Mouse (Mus musculus): ENCODE data around the gene Krtap3-3. TPM values are rescaled to one million over a fixed set of nuclear protein-coding genes. Genes with fewer than 3 reads are reported as not detected.

Gene Krtap3-3
- polyA plus RNA-seq, 1 experiment from 2014 or later, result not detected

GRCm38 (mm10) chr11:99573164-99573563 lies 22.5 kb upstream of the Krtap3-3 start:
- Histone ChIP-seq H3K4me3 (ENCODE audit: low read depth, low read length) (no peak overlapping the region), H3K9me3 (replicated peaks; ENCODE audit: control insufficient read depth, low read length) (no peaks in the 10 kb centered on the region), H3K36me3 (ENCODE audit: control insufficient read depth, insufficient read depth) (no peaks in the 10 kb centered on the region), H3K27me3 (ENCODE audit: control insufficient read depth, insufficient read depth, low read depth, low read length) (no peaks in the 10 kb centered on the region), H3K27ac (ENCODE audit: low read length) (no peak overlapping the region), H3K9ac (ENCODE audit: low read depth, low read length) (no peak overlapping the region), H3K4me1 (ENCODE audit: control insufficient read depth, low read depth, low read length) (no peaks in the 10 kb centered on the region), H3K4me2 (ENCODE audit: low read depth, low read length) (no peak overlapping the region)
- ATAC-seq (ENCODE audit: low read depth), result no peak
- 47% methylated on average over 4 of the region's 4 CpGs for WGBS (ENCODE audit: insufficient replicate concordance)

DNA sequence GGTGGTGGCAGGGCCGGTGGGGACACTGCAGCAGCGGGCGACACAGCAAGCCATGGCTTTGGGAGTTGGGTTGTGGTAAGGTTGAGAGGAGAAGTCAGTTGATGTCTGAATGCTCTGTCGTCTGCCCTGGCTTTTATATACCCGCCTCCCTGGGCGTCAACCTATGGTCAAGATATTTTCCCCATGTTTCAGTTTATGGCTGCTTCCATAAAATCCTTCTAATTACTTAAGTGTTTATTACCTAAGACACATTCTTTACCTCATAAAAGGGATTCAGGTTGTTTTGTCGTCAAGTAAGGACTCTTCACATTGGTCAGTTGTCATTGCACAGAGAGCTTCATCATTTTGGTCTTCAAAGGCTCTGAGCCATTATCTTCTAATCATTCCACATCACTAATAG lies 15.9 kb upstream of the Krtap3-3 start, which contains the start of gene Krtap3-1:
Gene Krtap3-1 (minus strand): TSS at position 101 of the 400 bp plus-strand sequence.
- no peak within 1 kb of the TSS for H3K9ac ChIP-seq (ENCODE audit: low read depth, low read length)
- H3K9me3 ChIP-seq (replicated peaks; ENCODE audit: control insufficient read depth, low read length), result no peaks in the 10 kb centered on the region
- H3K27ac ChIP-seq (ENCODE audit: low read length), result no peak within 1 kb of the TSS
- no peaks in the 10 kb centered on the region for H3K4me1 ChIP-seq (ENCODE audit: control insufficient read depth, low read depth, low read length)
- no peak within 1 kb of the TSS for H3K4me3 ChIP-seq (ENCODE audit: low read depth, low read length)
- no peaks in the 10 kb centered on the region for H3K27me3 ChIP-seq (ENCODE audit: control insufficient read depth, insufficient read depth, low read depth, low read length)
- H3K36me3 ChIP-seq (ENCODE audit: control insufficient read depth, insufficient read depth), result no peaks in the 10 kb centered on the region
- ATAC-seq (ENCODE audit: low read depth), result no peak
- 82% methylated on average over 7 of the region's 7 CpGs for WGBS (ENCODE audit: insufficient replicate concordance)
- no peak within 1 kb of the TSS for H3K4me2 ChIP-seq (ENCODE audit: low read depth, low read length)

DNA sequence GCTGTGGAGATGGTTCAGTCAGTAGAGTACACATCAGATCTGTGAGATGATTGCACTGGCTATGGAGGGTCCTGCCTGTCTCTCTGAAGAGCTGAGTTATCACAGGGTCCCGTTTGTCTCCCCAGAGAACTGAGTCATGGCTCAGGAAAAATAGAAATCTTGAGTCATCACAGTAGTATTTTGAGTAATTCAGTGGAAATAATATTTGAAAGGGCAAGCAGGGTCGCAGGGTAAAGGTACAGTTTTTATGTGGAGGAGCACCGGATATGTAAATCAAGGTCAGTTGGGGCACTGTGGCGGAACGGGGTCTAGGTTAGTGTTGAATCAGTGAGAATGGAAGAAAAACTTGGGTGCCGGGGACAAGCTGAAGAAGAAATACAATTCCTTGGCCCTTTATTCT lies 11.9 kb upstream of the Krtap3-3 start:
- no peaks in the 10 kb centered on the region for H3K4me1 ChIP-seq (ENCODE audit: control insufficient read depth, low read depth, low read length)
- H3K9me3 ChIP-seq (replicated peaks; ENCODE audit: control insufficient read depth, low read length), result no peaks in the 10 kb centered on the region
- no peak overlapping the region for H3K9ac ChIP-seq (ENCODE audit: low read depth, low read length)
- H3K27me3 ChIP-seq (ENCODE audit: control insufficient read depth, insufficient read depth, low read depth, low read length), result no peaks in the 10 kb centered on the region
- 60% methylated on average over 6 of the region's 6 CpGs for WGBS (ENCODE audit: insufficient replicate concordance)
- ATAC-seq (ENCODE audit: low read depth), result no peak
- H3K27ac ChIP-seq (ENCODE audit: low read length), result no peak overlapping the region
- H3K4me2 ChIP-seq (ENCODE audit: low read depth, low read length), result no peak overlapping the region
- no peak overlapping the region for H3K4me3 ChIP-seq (ENCODE audit: low read depth, low read length)
- no peaks in the 10 kb centered on the region for H3K36me3 ChIP-seq (ENCODE audit: control insufficient read depth, insufficient read depth)

GRCm38 (mm10) chr11:99559366-99559765 lies 8.7 kb upstream of the Krtap3-3 start, which contains the start of gene Gm11939:
Gene Gm11939 (minus strand): TSS chr11:99559466.
- no peaks in the 10 kb centered on the region for H3K27me3 ChIP-seq (ENCODE audit: control insufficient read depth, insufficient read depth, low read depth, low read length)
- no peak within 1 kb of the TSS for H3K27ac ChIP-seq (ENCODE audit: low read length)
- H3K36me3 ChIP-seq (ENCODE audit: control insufficient read depth, insufficient read depth), result no peaks in the 10 kb centered on the region
- no peak within 1 kb of the TSS for H3K4me2 ChIP-seq (ENCODE audit: low read depth, low read length)
- WGBS (ENCODE audit: insufficient replicate concordance), result 67% methylated on average over 9 of the region's 9 CpGs
- no peaks in the 10 kb centered on the region for H3K9me3 ChIP-seq (replicated peaks; ENCODE audit: control insufficient read depth, low read length)
- no peak for ATAC-seq (ENCODE audit: low read depth)
- no peak within 1 kb of the TSS for H3K4me3 ChIP-seq (ENCODE audit: low read depth, low read length)
- H3K9ac ChIP-seq (ENCODE audit: low read depth, low read length), result no peak within 1 kb of the TSS
- no peaks in the 10 kb centered on the region for H3K4me1 ChIP-seq (ENCODE audit: control insufficient read depth, low read depth, low read length)

DNA sequence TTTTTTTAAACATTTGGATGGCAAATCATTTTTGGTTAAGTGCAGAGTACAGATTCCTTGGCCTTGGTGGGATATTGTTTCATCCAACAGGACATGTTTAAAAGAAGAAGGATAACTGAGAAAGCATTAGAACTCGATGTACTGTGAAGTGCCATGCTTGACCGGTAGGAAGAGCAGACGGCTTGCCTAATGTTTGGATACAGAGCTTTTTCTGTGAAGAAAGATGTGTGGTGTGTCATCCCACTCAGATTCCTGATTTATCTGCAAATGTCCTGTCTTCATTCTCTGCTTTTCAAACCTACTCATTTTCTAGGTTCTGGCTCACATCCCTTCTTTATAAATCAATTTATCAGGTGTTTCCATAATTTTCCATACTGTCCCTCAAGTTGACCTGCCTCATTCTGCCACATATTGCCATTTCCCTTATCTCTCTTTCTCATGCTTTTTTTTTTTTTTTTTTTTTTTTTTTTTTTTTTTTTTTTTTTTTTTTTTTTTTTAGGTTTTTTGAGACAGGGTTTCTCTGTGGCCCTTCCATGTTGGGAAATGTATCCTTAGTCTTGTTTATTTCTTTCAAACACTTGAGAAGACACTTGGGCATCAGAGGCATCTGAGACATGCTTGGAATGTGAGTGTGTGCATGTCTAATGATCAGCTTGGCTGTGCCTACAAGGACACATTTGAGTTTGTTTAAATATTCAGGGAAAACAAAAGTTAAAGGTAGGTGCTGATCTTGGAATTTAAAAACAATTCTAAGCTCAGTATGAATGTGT lies 7.5 kb upstream of the Krtap3-3 start:
- Histone ChIP-seq H3K27ac (ENCODE audit: low read length) (no peak overlapping the region), H3K4me3 (ENCODE audit: low read depth, low read length) (no peak overlapping the region), H3K4me1 (ENCODE audit: control insufficient read depth, low read depth, low read length) (no peaks in the 10 kb centered on the region), H3K36me3 (ENCODE audit: control insufficient read depth, insufficient read depth) (no peaks in the 10 kb centered on the region), H3K9ac (ENCODE audit: low read depth, low read length) (no peak overlapping the region), H3K4me2 (ENCODE audit: low read depth, low read length) (no peak overlapping the region), H3K27me3 (ENCODE audit: control insufficient read depth, insufficient read depth, low read depth, low read length) (no peaks in the 10 kb centered on the region), H3K9me3 (replicated peaks; ENCODE audit: control insufficient read depth, low read length) (no peaks in the 10 kb centered on the region)
- no peak for ATAC-seq (ENCODE audit: low read depth)
- WGBS (ENCODE audit: insufficient replicate concordance), result 73% methylated on average over 3 of the region's 3 CpGs

- Histone ChIP-seq H3K27ac (ENCODE audit: low read length) (no peak within 1 kb of the TSS), H3K9ac (ENCODE audit: low read depth, low read length) (no peak within 1 kb of the TSS), H3K27me3 (ENCODE audit: control insufficient read depth, insufficient read depth, low read depth, low read length) (no peaks in the 10 kb centered on the region), H3K9me3 (replicated peaks; ENCODE audit: control insufficient read depth, low read length) (no peaks in the 10 kb centered on the region), H3K4me1 (ENCODE audit: control insufficient read depth, low read depth, low read length) (no peaks in the 10 kb centered on the region), H3K4me3 (ENCODE audit: low read depth, low read length) (no peak within 1 kb of the TSS), H3K36me3 (ENCODE audit: control insufficient read depth, insufficient read depth) (no peaks in the 10 kb centered on the region), H3K4me2 (ENCODE audit: low read depth, low read length) (no peak within 1 kb of the TSS)
- no peak for ATAC-seq (ENCODE audit: low read depth)
- WGBS (ENCODE audit: insufficient replicate concordance), result 63% methylated on average over 2 of the region's 2 CpGs
Measured at GRCm38 (mm10) chr11:99556753-99557152, 6.1 kb upstream of the Krtap3-3 start, which contains the start of gene Krtap3-2. Gene Krtap3-2 (minus strand): TSS chr11:99556853.

DNA sequence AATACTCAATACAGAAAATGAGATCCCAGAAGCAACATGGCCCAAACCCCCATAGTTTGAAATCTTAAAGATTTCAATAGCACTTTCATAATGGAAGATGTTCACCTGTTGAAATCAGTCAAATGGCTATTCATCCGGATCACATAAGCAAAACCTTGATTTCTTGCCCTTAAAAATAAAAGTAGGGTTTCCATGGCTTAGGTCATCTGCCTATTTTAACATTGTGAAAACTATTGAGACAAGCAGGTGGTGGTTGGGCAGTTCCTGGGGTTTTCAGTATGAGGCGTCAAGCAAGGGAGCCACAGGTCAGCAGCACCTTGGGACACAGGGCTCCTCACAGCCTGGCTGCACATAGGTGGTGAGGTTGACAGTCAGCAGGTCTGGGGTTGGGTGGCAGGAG lies 5.5 kb upstream of the Krtap3-3 start:
- no peaks in the 10 kb centered on the region for H3K27me3 ChIP-seq (ENCODE audit: control insufficient read depth, insufficient read depth, low read depth, low read length)
- WGBS (ENCODE audit: insufficient replicate concordance), result 57% methylated on average over 2 of the region's 2 CpGs
- no peaks in the 10 kb centered on the region for H3K4me1 ChIP-seq (ENCODE audit: control insufficient read depth, low read depth, low read length)
- no peak overlapping the region for H3K27ac ChIP-seq (ENCODE audit: low read length)
- no peaks in the 10 kb centered on the region for H3K9me3 ChIP-seq (replicated peaks; ENCODE audit: control insufficient read depth, low read length)
- no peak for ATAC-seq (ENCODE audit: low read depth)
- no peak overlapping the region for H3K9ac ChIP-seq (ENCODE audit: low read depth, low read length)
- H3K4me3 ChIP-seq (ENCODE audit: low read depth, low read length), result no peak overlapping the region
- no peaks in the 10 kb centered on the region for H3K36me3 ChIP-seq (ENCODE audit: control insufficient read depth, insufficient read depth)
- H3K4me2 ChIP-seq (ENCODE audit: low read depth, low read length), result no peak overlapping the region

DNA sequence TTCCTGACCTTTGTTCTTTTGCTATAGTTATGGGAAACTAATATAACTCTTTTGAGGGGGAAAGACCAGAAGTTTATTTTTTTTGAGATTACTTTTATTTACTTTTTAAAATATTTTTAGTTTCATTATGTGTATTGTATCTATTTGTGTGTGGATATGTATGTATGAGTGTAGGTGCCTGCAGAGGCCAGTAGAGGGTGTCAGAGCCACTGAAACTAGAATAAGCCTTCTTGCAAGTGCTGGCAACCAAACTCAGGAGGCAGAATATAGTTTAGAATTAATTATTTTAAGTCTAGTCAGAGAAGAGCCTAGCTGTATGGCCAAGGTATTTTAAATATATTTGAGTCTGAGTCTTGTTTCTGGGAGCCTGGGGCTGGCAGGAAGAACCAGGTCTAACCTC lies 2.8 kb downstream of the Krtap3-3 start:
- no peaks in the 10 kb centered on the region for H3K27me3 ChIP-seq (ENCODE audit: control insufficient read depth, insufficient read depth, low read depth, low read length)
- no peaks in the 10 kb centered on the region for H3K36me3 ChIP-seq (ENCODE audit: control insufficient read depth, insufficient read depth)
- no peak overlapping the region for H3K9ac ChIP-seq (ENCODE audit: low read depth, low read length)
- H3K4me3 ChIP-seq (ENCODE audit: low read depth, low read length), result no peak overlapping the region
- H3K9me3 ChIP-seq (replicated peaks; ENCODE audit: control insufficient read depth, low read length), result no peaks in the 10 kb centered on the region
- no peak overlapping the region for H3K27ac ChIP-seq (ENCODE audit: low read length)
- H3K4me2 ChIP-seq (ENCODE audit: low read depth, low read length), result no peak overlapping the region
- H3K4me1 ChIP-seq (ENCODE audit: control insufficient read depth, low read depth, low read length), result no peaks in the 10 kb centered on the region
- no peak for ATAC-seq (ENCODE audit: low read depth)

- Histone ChIP-seq H3K4me1 (ENCODE audit: control insufficient read depth, low read depth, low read length) (no peaks in the 10 kb centered on the region), H3K27me3 (ENCODE audit: control insufficient read depth, insufficient read depth, low read depth, low read length) (no peaks in the 10 kb centered on the region), H3K27ac (ENCODE audit: low read length) (no peak overlapping the region), H3K4me2 (ENCODE audit: low read depth, low read length) (no peak overlapping the region), H3K36me3 (ENCODE audit: control insufficient read depth, insufficient read depth) (no peaks in the 10 kb centered on the region), H3K4me3 (ENCODE audit: low read depth, low read length) (no peak overlapping the region), H3K9me3 (replicated peaks; ENCODE audit: control insufficient read depth, low read length) (no peaks in the 10 kb centered on the region), H3K9ac (ENCODE audit: low read depth, low read length) (no peak overlapping the region)
- no peak for ATAC-seq (ENCODE audit: low read depth)
- WGBS (ENCODE audit: insufficient replicate concordance), result 64% methylated on average over 9 of the region's 9 CpGs
Measured at GRCm38 (mm10) chr11:99539721-99540120, 10.9 kb downstream of the Krtap3-3 start.
